Mouse (Mus musculus) lung, adult 2 months (tissue): Measurements from ENCODE around the gene Smim4.

ENCODE experiments used
- CTCF ChIP-seq: fragments of 200-500 bp; IDR thresholded peaks from 2 replicates; pipeline ENCODE4 v1.5.1; 2011; ENCODE audit warnings: mild to moderate bottlenecking, low read length, control low read depth; ENCODE audit not compliant: insufficient read depth
- POLR2A ChIP-seq: fragments of 200-500 bp; IDR thresholded peaks from 2 replicates; pipeline ENCODE4 v1.6.1; 2011; ENCODE audit warnings: low read depth, mild to moderate bottlenecking, control low read depth, low read length, borderline replicate concordance; ENCODE audit errors: extremely low read depth

DNA sequence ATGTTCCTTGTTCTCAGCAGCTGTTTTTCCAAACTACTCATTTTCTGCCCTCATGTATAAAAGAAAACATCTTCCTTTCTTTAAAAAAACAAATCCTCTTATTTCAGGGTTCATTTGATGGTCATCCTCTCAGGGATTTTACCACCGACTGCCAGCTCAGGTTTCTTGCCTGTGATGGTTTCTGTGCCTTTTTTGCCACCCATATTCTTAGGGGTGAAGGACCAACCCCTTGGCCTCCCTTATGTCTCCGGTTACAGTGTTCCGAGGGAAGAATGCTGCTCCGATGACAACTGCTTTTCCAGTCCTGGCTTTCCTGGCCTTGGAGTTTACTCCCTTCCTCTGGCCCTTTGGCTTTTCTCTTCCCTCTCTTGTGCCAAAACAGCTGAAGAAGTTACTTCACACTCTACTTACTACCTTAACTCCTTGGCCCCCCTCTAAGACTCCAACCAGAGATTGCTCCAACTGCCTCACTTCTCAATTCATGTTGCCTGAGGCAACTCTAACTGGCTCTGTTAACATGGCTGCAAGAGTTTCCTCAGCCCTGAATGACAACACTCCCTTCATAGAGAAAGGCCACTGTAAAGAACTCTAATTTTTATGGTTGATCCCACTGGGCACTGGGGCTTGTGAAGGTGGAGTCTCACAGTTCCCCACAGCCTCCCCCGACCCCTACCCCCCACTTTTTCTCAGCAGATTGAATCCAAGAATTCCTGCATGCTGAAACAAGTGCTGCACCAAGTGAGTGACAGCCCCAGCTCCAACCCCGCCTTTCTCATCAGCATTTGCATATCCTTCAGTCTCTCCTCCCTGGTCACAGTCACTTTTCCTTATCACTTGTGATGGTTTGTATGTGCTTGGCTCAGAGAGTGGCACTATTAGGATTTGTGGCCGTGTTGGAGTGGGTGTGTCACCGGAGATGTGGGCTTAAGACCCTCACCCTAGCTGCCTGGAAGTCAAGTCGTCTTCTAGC lies 3.4 kb downstream of the Smim4 start:
- TF ChIP-seq POLR2A (no peak), CTCF (no peak)
